Mouse (Mus musculus) spleen, adult 2 months (tissue): ENCODE measurements around the gene Adap2. TPM values are rescaled to one million over a fixed set of nuclear protein-coding genes. Genes with fewer than 3 reads are reported as not detected.

Source experiments
- DNase-seq, 2 experiments: peaks; one replicate each; pipeline versions ENCODE4 v3.0.0 to v3.0.0-alpha.2; 2012 to 2021; ENCODE audit warnings: low spot score in 2 of 2, low read depth in 1 of 2
- H3K27ac ChIP-seq: fragments of 200-500 bp; 2 replicates; pipeline ENCODE4 v1.5.1; 2012; ENCODE audit warnings: low read length, inconsistent platforms; ENCODE audit not compliant: insufficient read depth
- H3K27me3 ChIP-seq: fragments of 200-500 bp; 2 replicates; pipeline ENCODE4 v1.6.1; 2012; ENCODE audit warnings: mild to moderate bottlenecking, moderate library complexity, low read length, inconsistent platforms; ENCODE audit not compliant: control insufficient read depth, insufficient read depth
- H3K36me3 ChIP-seq: fragments of 200-500 bp; 2 replicates; pipeline ENCODE4 v1.6.1; 2012; ENCODE audit warnings: mild to moderate bottlenecking, low read length, inconsistent platforms; ENCODE audit not compliant: control insufficient read depth, insufficient read depth
- H3K4me1 ChIP-seq: fragments of 200-500 bp; 2 replicates; pipeline ENCODE4 v1.6.1; 2011; ENCODE audit warnings: inconsistent platforms; ENCODE audit not compliant: control insufficient read depth, insufficient read depth, insufficient read length
- H3K4me3 ChIP-seq: fragments of 200-500 bp; 2 replicates; pipeline ENCODE4 v1.5.1; 2011; ENCODE audit warnings: mild to moderate bottlenecking, inconsistent platforms; ENCODE audit not compliant: insufficient read depth, insufficient read length; ENCODE audit errors: extremely low read depth
- CTCF ChIP-seq: fragments of 200-500 bp; IDR thresholded peaks from 2 replicates; pipeline ENCODE4 v1.5.1; 2011; ENCODE audit warnings: mild to moderate bottlenecking, inconsistent platforms; ENCODE audit not compliant: insufficient read depth, insufficient read length, insufficient replicate concordance; ENCODE audit errors: extremely low read depth
- POLR2A ChIP-seq: fragments of 200-500 bp; IDR thresholded peaks from 2 replicates; pipeline ENCODE4 v1.6.1; 2011; ENCODE audit warnings: low read depth, low read length, inconsistent platforms
- WGBS: fragments of 180-500 bp; shearing (Covaris S2); methylation state at CpG from one replicate; pipeline ENCODE4 v1.1.7; 2018; 5-methylcytosine and 5-hydroxymethylcytosine counted together
- polyA plus RNA-seq: library from polyadenylated mRNA; depleted of rRNA; stranded (reverse); fragments of >200 nt; gene quantifications from 2 replicates; pipeline ENCODE4 v1.2.3, GENCODE M21; 2012

Adap2 gene
- polyA plus RNA-seq, 1 experiment: 16.4 TPM

- Histone ChIP-seq H3K27ac (no peak overlapping the region; the same call in 1 of the 2 replicates), H3K27me3 (peaks cover 5% of the 10 kb centered on the region; the same call in 1 of the 2 replicates), H3K4me3 (no peak overlapping the region), H3K4me1 (peaks cover 5% of the 10 kb centered on the region), H3K36me3 (no peaks in the 10 kb centered on the region)
- TF ChIP-seq CTCF: no peak
- no peak for TF ChIP-seq POLR2A
- DNase-seq: no peak
- WGBS: 87% methylated on average over 8 of the region's 8 CpGs
Observed at GRCm38 (mm10) chr11:80149412-80150023, 4.4 kb upstream of the Adap2 start.

- peaks cover 3% of the 10 kb centered on the region; the same call in 1 of the 2 replicates for H3K4me1 ChIP-seq
- TF ChIP-seq CTCF (no peak), POLR2A (no peak)
- DNase-seq: no peak
Observed at GRCm38 (mm10) chr11:80150566-80150965, 3.3 kb upstream of the Adap2 start.

GRCm38 (mm10) chr11:80151541-80151940 is 2.4 kb upstream of the Adap2 start:
- H3K27me3 ChIP-seq: peaks cover 5% of the 10 kb centered on the region; the same call in 1 of the 2 replicates
- 10% methylated on average over 2 of the region's 2 CpGs for WGBS
- H3K27ac ChIP-seq: no peak overlapping the region
- no peak for DNase-seq
- no peak overlapping the region for H3K4me3 ChIP-seq
- H3K4me1 ChIP-seq: peaks cover 3% of the 10 kb centered on the region; the same call in 1 of the 2 replicates
- no peaks in the 10 kb centered on the region for H3K36me3 ChIP-seq
- TF ChIP-seq POLR2A (no peak), CTCF (no peak)

More at GRCm38 (mm10) chr11:80150566-80150965, 3.3 kb upstream of the Adap2 start:
- Histone ChIP-seq H3K4me3 (no peak overlapping the region), H3K27ac (no peak overlapping the region), H3K36me3 (no peaks in the 10 kb centered on the region), H3K27me3 (peaks cover 5% of the 10 kb centered on the region; the same call in 1 of the 2 replicates)
- WGBS: 47% methylated on average over 5 of the region's 5 CpGs

- Histone ChIP-seq H3K27me3 (peaks cover 5% of the 10 kb centered on the region; the same call in 1 of the 2 replicates), H3K4me1 (peaks cover 3% of the 10 kb centered on the region; the same call in 1 of the 2 replicates), H3K4me3 (no peak overlapping the region), H3K27ac (no peak overlapping the region), H3K36me3 (no peaks in the 10 kb centered on the region)
- 88% methylated on average over 8 of the region's 8 CpGs for WGBS
- no peak for TF ChIP-seq CTCF
- TF ChIP-seq POLR2A: no peak
- DNase-seq: no peak
Observed at GRCm38 (mm10) chr11:80152376-80152775, 1.5 kb upstream of the Adap2 start.

- H3K4me1 ChIP-seq: peaks cover 3% of the 10 kb centered on the region; the same call in 1 of the 2 replicates
- peak overlapping the region; percentile 63 for H3K27ac ChIP-seq
- H3K4me3 ChIP-seq: peak overlapping the region; percentile 66
- peaks cover 5% of the 10 kb centered on the region; the same call in 1 of the 2 replicates for H3K27me3 ChIP-seq
- DNase-seq: no peak
- 47% methylated on average over 25 of the region's 25 CpGs for WGBS
- TF ChIP-seq CTCF (no peak), POLR2A (no peak)
- H3K36me3 ChIP-seq: no peaks in the 10 kb centered on the region
Observed at GRCm38 (mm10) chr11:80154501-80154900, 596 bp downstream of the Adap2 start.

GRCm38 (mm10) chr11:80155541-80155940 is 1.6 kb downstream of the Adap2 start:
- no peaks in the 10 kb centered on the region for H3K36me3 ChIP-seq
- DNase-seq: no peak
- peak overlapping the region; percentile 40 for H3K27ac ChIP-seq
- peaks cover 3% of the 10 kb centered on the region; the same call in 1 of the 2 replicates for H3K4me1 ChIP-seq
- no peak for TF ChIP-seq CTCF
- TF ChIP-seq POLR2A: no peak
- peak overlapping the region; percentile 66; the same call in 1 of the 2 replicates for H3K4me3 ChIP-seq
- peaks cover 5% of the 10 kb centered on the region; the same call in 1 of the 2 replicates for H3K27me3 ChIP-seq
- 53% methylated on average over 8 of the region's 8 CpGs for WGBS

- peaks cover 3% of the 10 kb centered on the region; the same call in 1 of the 2 replicates for H3K4me1 ChIP-seq
- 88% methylated on average over 4 of the region's 4 CpGs for WGBS
- H3K27ac ChIP-seq: peak overlapping the region; percentile 40; the same call in 1 of the 2 replicates
- DNase-seq: no peak
- H3K27me3 ChIP-seq: peaks cover 5% of the 10 kb centered on the region; the same call in 1 of the 2 replicates
- H3K4me3 ChIP-seq: 0 out of 2 replicates have a peak overlapping the region, but pooled peaks have one; percentile 9
- no peaks in the 10 kb centered on the region for H3K36me3 ChIP-seq
- TF ChIP-seq POLR2A (no peak), CTCF (no peak)
Observed at GRCm38 (mm10) chr11:80155961-80156360, 2.1 kb downstream of the Adap2 start.
